Mouse (Mus musculus) G1E (cell line): ENCODE results near the gene Rab13. TPM values are rescaled to one million over a fixed set of nuclear protein-coding genes. Genes with fewer than 3 reads are reported as not detected.

Source experiments
- ATAC-seq: 2 replicates; pipeline ENCODE4 v1.8.0; 2016; ENCODE audit warnings: mild to moderate bottlenecking; ENCODE audit not compliant: insufficient number of reproducible peaks, poor library complexity, low FRiP score, severe bottlenecking; ENCODE audit errors: extremely low read depth
- DNase-seq: peaks from one replicate; pipeline ENCODE4 v3.0.0; 2012; ENCODE audit warnings: low spot score
- H3K27me3 ChIP-seq: 2 replicates; pipeline ENCODE4 v1.6.1; 2012; ENCODE audit warnings: mild to moderate bottlenecking, low read length, inconsistent platforms; ENCODE audit not compliant: insufficient read depth
- H3K36me3 ChIP-seq: replicated peaks from 2 replicates; pipeline ENCODE3; 2012; ENCODE audit warnings: mild to moderate bottlenecking, inconsistent platforms
- H3K4me1 ChIP-seq: 2 replicates; pipeline ENCODE4 v1.6.1; 2012; ENCODE audit warnings: low read depth, low read length, inconsistent platforms, mixed read lengths; ENCODE audit not compliant: insufficient read depth
- H3K4me3 ChIP-seq: 2 replicates; pipeline ENCODE4 v1.5.1; 2012; ENCODE audit warnings: low read depth, mild to moderate bottlenecking, inconsistent platforms, low read length, moderate library complexity, mixed read lengths
- H3K9me3 ChIP-seq: replicated peaks from 2 replicates; pipeline ENCODE4 v1.6.1; 2012; ENCODE audit warnings: inconsistent platforms
- CTCF ChIP-seq: IDR thresholded peaks from 2 replicates; pipeline ENCODE4 v1.5.1; 2012; ENCODE audit warnings: low read depth, low read length, inconsistent platforms, mixed read lengths
- GATA1 ChIP-seq: IDR thresholded peaks from 2 replicates; pipeline ENCODE4 v1.6.1; 2012; ENCODE audit warnings: borderline replicate concordance, low read length, inconsistent platforms, mixed read lengths
- GATA2 ChIP-seq: IDR thresholded peaks from 2 replicates; pipeline ENCODE4 v1.6.1; 2012; ENCODE audit warnings: low read depth, low read length, inconsistent platforms, borderline replicate concordance
- POLR2AphosphoS5 ChIP-seq: IDR thresholded peaks from 2 replicates; pipeline ENCODE4 v1.6.1; 2012; ENCODE audit warnings: low read depth, low read length, inconsistent platforms; ENCODE audit not compliant: insufficient replicate concordance
- TAL1 ChIP-seq: conservative IDR thresholded peaks from 2 replicates; pipeline ENCODE4 v1.6.1; 2012; ENCODE audit warnings: low read depth, low read length, inconsistent platforms, mixed read lengths
- polyA plus RNA-seq: library from polyadenylated mRNA; stranded (reverse); fragments of >175 nt; gene quantifications from 2 replicates; pipeline ENCODE4 v1.2.3, GENCODE M21; 2012
- total RNA-seq, 2 experiments: library from RNA; stranded (forward) in 1 of 2; stranded (reverse) in 1 of 2; fragments of 200-1000 nt in 1 of 2; fragments of >200 nt in 1 of 2; fragmentation: Nextera tagmentation in 1 of 2; gene quantifications; 2 replicates each; pipeline ENCODE4 v1.2.3; 2014 to 2017

Rab13 gene
- total and polyA plus RNA-seq, 3 experiments: 2.4 to 6.1 TPM; not detected in 1

DNA sequence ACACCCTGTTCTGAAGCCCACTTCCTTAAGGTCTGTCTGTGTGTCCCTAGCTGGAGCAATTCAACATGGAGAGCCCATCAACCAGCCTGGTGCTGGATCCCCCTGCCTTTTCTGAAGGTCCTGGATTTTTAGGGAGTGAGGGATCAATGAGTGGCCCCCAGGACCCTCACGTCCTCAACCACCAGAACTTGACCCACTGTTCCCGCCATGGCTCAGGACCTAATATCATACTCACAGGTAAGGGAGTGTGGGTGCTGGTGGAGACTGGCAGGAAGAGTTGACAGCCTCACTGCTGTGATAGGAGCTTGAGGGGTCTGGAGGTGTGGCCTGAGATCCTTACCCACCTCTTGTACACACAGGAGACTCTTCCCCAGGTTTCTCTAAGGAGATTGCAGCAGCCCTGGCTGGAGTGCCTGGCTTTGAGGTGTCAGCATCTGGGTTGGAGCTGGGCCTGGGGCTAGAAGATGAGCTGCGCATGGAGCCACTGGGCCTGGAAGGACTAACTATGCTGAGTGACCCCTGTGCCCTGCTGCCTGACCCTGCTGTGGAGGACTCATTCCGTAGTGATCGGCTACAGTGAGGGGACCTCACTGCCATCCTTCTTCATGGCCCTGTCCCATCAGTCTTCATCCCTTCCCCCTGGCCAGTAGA, 49.8 kb downstream of the Rab13 start:
- DNase-seq (no peak), ATAC-seq (no peak)
- H3K4me1 ChIP-seq: peaks cover 42% of the 10 kb centered on the region
- no peaks in the 10 kb centered on the region for H3K27me3 ChIP-seq
- H3K9me3 ChIP-seq: no peaks in the 10 kb centered on the region
- H3K4me3 ChIP-seq: no peak overlapping the region
- no peak for TF ChIP-seq TAL1
- no peak for TF ChIP-seq GATA2
- no peak for TF ChIP-seq POLR2AphosphoS5
- TF ChIP-seq GATA1: no peak
- no peak for TF ChIP-seq CTCF
- peaks cover 75% of the 10 kb centered on the region for H3K36me3 ChIP-seq

DNA sequence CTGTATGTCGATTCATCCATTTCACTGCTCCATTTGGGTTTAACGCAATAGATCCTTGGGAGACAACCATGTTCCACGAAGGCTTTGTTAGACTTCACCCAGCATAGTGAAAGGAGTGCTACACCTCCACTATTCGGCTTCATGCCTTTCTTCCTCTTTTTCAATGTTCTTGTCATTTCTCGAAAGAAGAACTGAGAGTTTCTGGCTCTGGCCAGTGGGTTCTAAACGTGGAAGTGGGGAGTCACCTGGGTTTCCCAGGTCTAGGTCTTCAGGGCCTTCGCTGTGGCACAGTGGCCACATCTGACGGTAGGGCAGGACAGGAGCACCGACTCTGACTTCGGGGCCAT, 51.2 kb downstream of the Rab13 start:
- H3K4me1 ChIP-seq: peaks cover 53% of the 10 kb centered on the region

DNA sequence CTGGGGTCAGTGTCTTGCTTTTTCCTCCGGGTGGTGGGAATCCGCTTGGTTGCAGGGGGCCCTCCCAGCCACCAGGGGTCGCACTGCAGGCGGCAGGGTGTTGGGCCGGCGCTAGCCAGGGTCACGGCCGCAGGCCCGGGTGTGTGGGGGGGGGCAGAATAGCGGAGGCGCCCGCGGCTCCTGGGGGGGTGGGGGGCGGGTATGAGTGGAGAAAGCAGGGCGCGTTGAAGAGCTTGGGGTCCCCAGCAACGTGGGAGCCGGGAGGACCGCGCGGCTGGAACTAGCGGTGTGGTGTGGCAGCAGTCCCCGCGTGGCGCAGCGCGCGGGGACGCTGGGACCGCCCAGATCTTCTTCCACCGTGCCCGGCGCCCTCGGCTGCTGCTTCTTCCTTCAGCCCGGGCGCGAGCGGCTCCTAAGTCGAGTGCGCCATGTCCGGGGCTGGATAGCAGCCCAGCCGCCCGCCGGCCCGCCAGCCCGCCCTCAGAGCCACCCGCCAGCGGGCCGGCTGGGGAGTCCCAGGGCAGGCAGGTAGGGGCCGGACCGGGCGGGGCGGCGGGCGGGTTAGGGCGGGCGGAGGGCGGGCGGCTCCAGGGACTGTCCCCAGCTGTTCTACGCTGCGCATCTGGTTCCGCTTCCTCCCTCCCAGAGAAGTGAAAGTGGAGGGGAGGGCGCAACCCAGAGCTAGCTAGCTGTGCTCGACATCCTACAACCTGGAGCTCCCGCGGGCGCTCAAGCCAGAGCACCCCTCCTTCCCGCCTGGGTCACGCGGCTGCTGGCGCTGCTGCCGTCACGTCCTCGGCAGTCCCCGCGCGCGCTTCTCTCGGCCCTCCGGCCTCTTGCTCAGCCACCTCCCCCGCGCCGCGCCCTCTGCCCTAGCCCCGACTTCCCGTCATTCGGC, 51.8 kb downstream of the Rab13 start, which contains the start of gene Dennd4b:
Gene Dennd4b (plus strand): TSS at position 152 of the 898 bp plus-strand sequence.
- peaks cover 56% of the 10 kb centered on the region for H3K4me1 ChIP-seq
- no peaks in the 10 kb centered on the region for H3K27me3 ChIP-seq
- ATAC-seq: peak; percentile 82
- peaks cover 74% of the 10 kb centered on the region for H3K36me3 ChIP-seq
- peak within 1 kb of the TSS; percentile 80 for H3K4me3 ChIP-seq
- DNase-seq: peak; percentile 88
- H3K9me3 ChIP-seq: no peaks in the 10 kb centered on the region
- peak; percentile 83 for TF ChIP-seq CTCF
- no peak for TF ChIP-seq GATA2
- TF ChIP-seq GATA1: no peak
- no peak for TF ChIP-seq POLR2AphosphoS5
- TF ChIP-seq TAL1: no peak

More for the DNA sequence above, 51.2 kb downstream of the Rab13 start:
- Histone ChIP-seq H3K36me3 (peaks cover 74% of the 10 kb centered on the region), H3K27me3 (no peaks in the 10 kb centered on the region), H3K4me3 (peak overlapping the region; percentile 80), H3K9me3 (no peaks in the 10 kb centered on the region)
- ATAC-seq (no peak), DNase-seq (no peak)
- TF ChIP-seq POLR2AphosphoS5 (no peak), GATA2 (no peak), GATA1 (no peak), TAL1 (no peak), CTCF (no peak)

DNA sequence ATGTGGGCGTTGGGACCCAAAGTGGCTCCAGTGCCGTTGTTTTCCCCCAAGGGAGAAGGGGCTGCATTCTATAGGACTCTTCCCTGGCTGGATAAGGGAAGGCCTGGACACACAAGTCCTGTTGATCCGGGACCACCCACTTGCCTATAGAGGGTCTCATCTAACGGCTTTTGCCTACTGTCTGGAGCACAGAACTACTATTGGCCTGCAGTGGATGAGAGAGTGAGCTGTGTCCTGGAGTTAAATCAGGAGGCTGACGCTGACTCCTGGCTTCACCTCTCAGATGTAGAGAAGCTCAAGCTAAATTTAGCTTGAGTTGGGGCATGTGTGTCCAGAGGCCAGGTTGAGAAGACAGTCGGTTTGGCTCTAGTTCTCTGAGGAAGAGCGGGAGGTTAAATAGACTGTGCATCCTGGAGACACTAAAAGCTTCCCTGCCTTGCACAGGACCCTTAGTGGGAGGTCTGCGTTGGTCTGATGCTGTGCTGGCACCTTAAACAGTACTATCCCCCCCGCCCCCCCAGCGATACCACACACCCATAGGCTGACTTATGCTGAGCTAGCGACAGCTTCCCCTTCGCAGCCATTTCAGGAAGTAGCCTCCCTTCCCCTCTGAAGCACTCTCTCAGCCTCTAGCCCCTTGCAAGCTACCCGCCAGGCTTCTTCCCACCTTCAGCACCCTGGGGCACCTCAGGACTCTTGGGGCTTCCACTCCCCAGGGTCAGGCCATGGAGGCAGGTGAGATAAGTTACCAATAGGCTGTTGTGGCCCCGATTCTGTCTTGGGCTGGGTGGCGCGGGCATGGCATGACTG, 52.6 kb downstream of the Rab13 start:
- H3K36me3 ChIP-seq: peaks cover 74% of the 10 kb centered on the region
- peak; percentile 78 for DNase-seq
- H3K27me3 ChIP-seq: no peaks in the 10 kb centered on the region
- peak; percentile 58 for ATAC-seq
- H3K4me3 ChIP-seq: peak overlapping the region; percentile 80
- no peak for TF ChIP-seq GATA1
- TF ChIP-seq TAL1: no peak
- 0 out of 2 replicates have a peak, but pooled peaks have one; percentile 48 for TF ChIP-seq POLR2AphosphoS5
- no peaks in the 10 kb centered on the region for H3K9me3 ChIP-seq
- peaks cover 56% of the 10 kb centered on the region for H3K4me1 ChIP-seq

DNA sequence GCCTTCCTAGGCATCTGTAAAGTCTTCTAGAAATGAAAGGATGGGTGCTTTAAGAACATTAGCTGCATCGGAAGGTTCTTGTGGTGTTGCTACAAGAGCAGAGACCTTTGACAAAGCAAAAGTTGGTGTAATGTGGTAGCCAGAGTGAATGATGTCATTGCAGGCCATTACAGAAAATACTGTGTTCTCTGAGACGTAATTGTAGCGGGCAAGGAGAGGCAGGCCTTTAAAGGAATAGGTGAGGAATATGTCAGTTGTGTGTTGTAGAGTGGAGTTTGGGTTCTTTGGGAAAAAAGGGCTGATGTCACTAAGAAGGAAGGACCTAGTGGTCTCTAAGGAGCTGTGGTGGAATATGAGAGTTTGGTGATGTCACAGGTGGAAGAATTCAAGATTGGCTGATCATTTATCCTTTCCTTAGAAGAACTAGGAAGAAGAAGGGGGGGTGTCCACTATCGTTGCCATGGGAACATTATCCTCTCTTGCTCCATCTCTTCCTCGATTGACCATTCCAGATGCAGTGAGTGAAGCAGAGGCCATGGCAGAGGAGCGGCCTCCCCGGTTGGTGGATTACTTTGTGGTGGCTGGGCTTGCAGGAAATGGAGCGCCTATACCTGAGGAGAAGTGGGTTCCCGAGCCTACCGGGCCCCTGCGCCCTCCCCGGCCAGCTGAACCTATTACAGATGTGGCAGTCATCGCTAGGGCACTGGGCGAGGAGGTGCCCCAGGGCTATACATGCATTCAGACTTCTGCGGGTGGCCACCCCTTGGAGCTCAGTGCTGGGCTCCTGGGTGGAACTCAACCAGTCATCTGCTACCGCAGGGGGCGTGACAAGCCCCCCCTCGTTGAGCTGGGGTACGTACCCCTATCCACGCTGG, 53.6 kb downstream of the Rab13 start:
- TF ChIP-seq GATA1 (no peak), CTCF (no peak), POLR2AphosphoS5 (no peak), GATA2 (no peak), TAL1 (no peak)
- ATAC-seq (no peak), DNase-seq (no peak)
- Histone ChIP-seq H3K4me3 (peak overlapping the region; percentile 80), H3K27me3 (no peaks in the 10 kb centered on the region), H3K9me3 (no peaks in the 10 kb centered on the region), H3K36me3 (peaks cover 74% of the 10 kb centered on the region), H3K4me1 (peaks cover 58% of the 10 kb centered on the region)
